28 mouse cellular contexts compared by ENCODE assay signal in genomic region chr6:112386260-112386659, GRCm38 (mm10). TPM values are rescaled to one million over a fixed set of nuclear protein-coding genes. Genes with fewer than 3 reads are reported as not detected.
DNase-seq lines count a peak whose midpoint lies in the region; ATAC-seq and TF ChIP-seq lines count a peak whose summit lies in the region.
"Had no signal": no experiment of that assay in that cellular context is flagged by ENCODE, and none has a peak within 500 bp of the region (broad histone marks: within the 10 kb centered on the region; RNA-seq: fewer than 3 reads in every experiment).

No protein-coding gene starts in this region.

- TF ChIP-seq CTCF in layer of hippocampus, adult 2 months (conservative IDR thresholded peaks at IDR 0.05): no peak

- ATAC-seq in frontal cortex, adult (ENCODE audit: low TSS enrichment): peak; percentile 71
- ATAC-seq: CD4-positive, CD25-positive, alpha-beta regulatory T cell, adult 4 months; forebrain, embryonic 15.5 days; inflammation-experienced regulatory T-cells, adult 6 months; midbrain, embryonic 16.5 days had no signal

- H3K27ac ChIP-seq in layer of hippocampus, adult 2 months: peak overlapping the region; percentile 60; the same call in 1 of the 2 replicates
- H3K27ac ChIP-seq: forebrain, embryonic 15.5 days; hindbrain, embryonic 10.5 days; hindbrain, embryonic 15.5 days; kidney, embryonic 15.5 days; limb, embryonic 10.5 days; limb, embryonic 15.5 days; liver, embryonic 13.5 days; macrophage had no signal

- no peak for DNase-seq in frontal cortex, postnatal 10 days (ENCODE audit: low spot score in 2 of 2)
- peak; percentile 43 to 49 for DNase-seq in layer of hippocampus, adult 18-20 months (ENCODE audit: low spot score in 2 of 2)
- no peak for DNase-seq in layer of hippocampus, postnatal 25 days (ENCODE audit: extremely low spot score in 1 of 2, low spot score in 1 of 2)
- peak in 1 of 2 experiments; percentile 44 for DNase-seq in layer of hippocampus, adult 2 months (ENCODE audit: low spot score in 2 of 2)
- DNase-seq in telencephalon, adult 2 months (ENCODE audit: low read depth, low spot score): peak; percentile 18
- DNase-seq in testis, postnatal 10 days (ENCODE audit: low spot score): no peak
- DNase-seq: adrenal gland, postnatal 14 days; cerebellum, postnatal 25 days; gastrocnemius, postnatal 10 days; heart, postnatal 14 days; kidney, adult 11 months; kidney, postnatal 25 days; liver, embryonic 13.5 days; lung, adult 18-20 months; lung, postnatal 10 days; right cerebral cortex, adult 18-20 months had no signal

- no peak overlapping the region for H3K4me3 ChIP-seq in layer of hippocampus, adult 2 months
- H3K4me3 ChIP-seq: forebrain, embryonic 15.5 days; hindbrain, embryonic 10.5 days; hindbrain, embryonic 15.5 days; kidney, embryonic 15.5 days; limb, embryonic 10.5 days; limb, embryonic 15.5 days; liver, embryonic 13.5 days had no signal

RNA-seq across cellular contexts. Expression of gene Ssu2, which starts 1.6 kb away (rescaled TPM):
- total RNA-seq in layer of hippocampus, adult 18-20 months (2021): under 1 TPM in 1 of 2 experiments, not detected in 1; 0.46 TPM
- total RNA-seq in layer of hippocampus, postnatal 25 days (2021): under 1 TPM; 0.26 to 0.69 TPM
- under 1 TPM; 0.32 to 0.44 TPM for total RNA-seq in layer of hippocampus, adult 2 months (2021)
- total RNA-seq: neutrophil, adult 5-6 weeks had no signal

Comparison
In these comparisons a context has a peak if more than half of its experiments do, and no peak if none do; other contexts are left out.
1. DNase-seq: peak in layer of hippocampus, adult 18-20 months (2 of 2) and telencephalon, adult 2 months (single experiment); none in frontal cortex, postnatal 10 days (0 of 2), layer of hippocampus, postnatal 25 days (0 of 2) and testis, postnatal 10 days (single experiment).